Mouse (Mus musculus) adrenal gland, postnatal 36 days (tissue): ENCODE measurements around the gene Rsph3b. TPM values are rescaled to one million over a fixed set of nuclear protein-coding genes. Genes with fewer than 3 reads are reported as not detected.
A peak's percentile ranks its signal among the peaks of the same experiment; 100 is the strongest.
"Not testable (repeated sequence)": the region's sequence is repeated elsewhere in the genome, so short reads cannot be mapped to it uniquely, and the experiment has no call there.

ENCODE experiments used
- DNase-seq, 2 experiments: peaks; one replicate each; pipeline ENCODE4 v3.0.0; 2021; ENCODE audit warnings: mixed read lengths in 1 of 2
- long read RNA-seq, 2 experiments: library from polyadenylated mRNA; stranded (forward); transcript quantifications; one replicate each; pipeline ENCODE4 v2.0.0; 2021; ENCODE audit warnings: borderline sequencing depth in 2 of 2
- total RNA-seq, 2 experiments: library from RNA; stranded (reverse); gene quantifications; 2 replicates each; pipeline ENCODE4 v1.2.3; 2021

Gene Rsph3b
- total RNA-seq = 10 to 100 TPM; 38.9 to 47.7 TPM
- long read RNA-seq, experiment 1, transcript Rsph3b-202 (8 exons, 2,243 nt) = major isoform, 50 of 64 reads
- long read RNA-seq, experiment 1, partial matches to known transcripts = 4 of 64 reads
- long read RNA-seq, experiment 1, other reads (novel, unspliced or antisense) = 10 of 64 reads
- long read RNA-seq, experiment 2, transcript Rsph3b-202 (8 exons, 2,243 nt) = major isoform, 11 of 16 reads
- long read RNA-seq, experiment 2, partial matches to known transcripts = 0 of 16 reads
- long read RNA-seq, experiment 2, other reads (novel, unspliced or antisense) = 5 of 16 reads

GRCm38 (mm10) chr17:6947984-6948768 is at the start of gene Rsph3b:
Rsph3b (minus strand) TSS chr17:6948682.
- DNase-seq = peak; percentile 89 to 90

GRCm38 (mm10) chr17:6997778-6998490 is 49.5 kb upstream of the Rsph3b start:
- DNase-seq = not testable (repeated sequence)

GRCm38 (mm10) chr17:6996826-6997225 is 48.3 kb upstream of the Rsph3b start:
- DNase-seq = not testable (repeated sequence)

- not testable (repeated sequence) for DNase-seq
Observed at GRCm38 (mm10) chr17:6995504-6995903, 47.0 kb upstream of the Rsph3b start.

- not testable (repeated sequence) for DNase-seq
Observed at GRCm38 (mm10) chr17:6986118-6986517, 37.6 kb upstream of the Rsph3b start.

GRCm38 (mm10) chr17:6980144-6980543 is 31.7 kb upstream of the Rsph3b start:
- DNase-seq = not testable (repeated sequence)

GRCm38 (mm10) chr17:6979380-6979779 is 30.9 kb upstream of the Rsph3b start:
- not testable (repeated sequence) for DNase-seq

- DNase-seq = peak; percentile 78 to 79
Observed at GRCm38 (mm10) chr17:6978287-6979248, 30.1 kb upstream of the Rsph3b start, which contains the start of gene Gm49721. Gm49721 (plus strand) TSS chr17:6978904.

- not testable (repeated sequence) for DNase-seq
Observed at GRCm38 (mm10) chr17:6974985-6975384, 26.5 kb upstream of the Rsph3b start.

GRCm38 (mm10) chr17:6972836-6973396 is 24.4 kb upstream of the Rsph3b start:
- not testable (repeated sequence) for DNase-seq

GRCm38 (mm10) chr17:6971238-6971637 is 22.8 kb upstream of the Rsph3b start:
- DNase-seq = not testable (repeated sequence)

GRCm38 (mm10) chr17:6970334-6970733 is 21.9 kb upstream of the Rsph3b start, which contains the start of gene Rnaset2b:
Rnaset2b (plus strand) TSS chr17:6970634.
- not testable (repeated sequence) for DNase-seq

GRCm38 (mm10) chr17:6967673-6968072 is 19.2 kb upstream of the Rsph3b start:
- not testable (repeated sequence) for DNase-seq

- peak in 1 of 2 experiments; percentile 23 for DNase-seq
Observed at GRCm38 (mm10) chr17:6965364-6965763, 16.9 kb upstream of the Rsph3b start.

GRCm38 (mm10) chr17:6962936-6963335 is 14.5 kb upstream of the Rsph3b start:
- DNase-seq = not testable (repeated sequence)

- DNase-seq = not testable (repeated sequence)
Observed at GRCm38 (mm10) chr17:6962339-6962738, 13.9 kb upstream of the Rsph3b start.

GRCm38 (mm10) chr17:6961181-6962000 is 12.9 kb upstream of the Rsph3b start:
- not testable (repeated sequence) for DNase-seq

- peak; percentile 46 to 48 for DNase-seq
Observed at GRCm38 (mm10) chr17:6960776-6961175, 12.3 kb upstream of the Rsph3b start, which contains the start of gene Tagap1. Tagap1 (minus strand) TSS chr17:6961156.

- DNase-seq = not testable (repeated sequence)
Observed at GRCm38 (mm10) chr17:6960349-6960748, 11.9 kb upstream of the Rsph3b start.
